Mouse (Mus musculus) macrophage (primary cell): ENCODE measurements around the gene Col26a1. TPM values are rescaled to one million over a fixed set of nuclear protein-coding genes. Genes with fewer than 3 reads are reported as not detected.

Source experiments
- H3K27ac ChIP-seq: fragments of 350-480 bp; formaldehyde crosslinking; 2 replicates; pipeline ENCODE4 v1.9.0; 2021
- H3K36me3 ChIP-seq: fragments of 350-480 bp; formaldehyde crosslinking; 2 replicates; pipeline ENCODE4 v1.9.0; 2021; ENCODE audit errors: inconsistent target
- H3K4me3 ChIP-seq: fragments of 350-480 bp; formaldehyde crosslinking; 2 replicates; pipeline ENCODE4 v1.9.0; 2021; ENCODE audit errors: inconsistent target
- H3K79me2 ChIP-seq: fragments of 350-480 bp; formaldehyde crosslinking; 2 replicates; pipeline ENCODE4 v1.9.0; 2021; ENCODE audit errors: inconsistent target
- WGBS: methylation state at CpG from one replicate; pipeline ENCODE4 v1.1.7; 2026; ENCODE audit warnings: inconsistent platforms; ENCODE audit not compliant: missing documents; 5-methylcytosine and 5-hydroxymethylcytosine counted together
- polyA plus RNA-seq: library from polyadenylated mRNA; stranded (reverse); fragments of 250-400 nt; gene quantifications from 3 replicates; pipeline ENCODE4 v1.2.4, GENCODE M21; 2018; ENCODE audit warnings: inconsistent platforms

Gene Col26a1
- polyA plus RNA-seq, 1 experiment from 2014 or later: not detected

GRCm38 (mm10) chr5:136861191-136861940, 21.6 kb downstream of the Col26a1 start:
- no peaks in the 10 kb centered on the region for H3K79me2 ChIP-seq
- no peaks in the 10 kb centered on the region for H3K36me3 ChIP-seq
- WGBS: 94% methylated on average over 19 of the region's 20 CpGs

GRCm38 (mm10) chr5:136850716-136851115, 32.3 kb downstream of the Col26a1 start:
- no peaks in the 10 kb centered on the region for H3K79me2 ChIP-seq
- no peak overlapping the region for H3K27ac ChIP-seq
- no peaks in the 10 kb centered on the region for H3K36me3 ChIP-seq
- H3K4me3 ChIP-seq: no peak overlapping the region
- 94% methylated on average over 6 of the region's 6 CpGs for WGBS

More at GRCm38 (mm10) chr5:136861191-136861940, 21.6 kb downstream of the Col26a1 start:
- H3K27ac ChIP-seq: no peak overlapping the region
- no peak overlapping the region for H3K4me3 ChIP-seq

- Histone ChIP-seq H3K4me3 (no peak overlapping the region), H3K27ac (no peak overlapping the region), H3K36me3 (no peaks in the 10 kb centered on the region), H3K79me2 (no peaks in the 10 kb centered on the region)
- 89% methylated on average over 19 of the region's 19 CpGs for WGBS
These were observed 36.4 kb downstream of the Col26a1 start for GRCm38 (mm10) chr5:136846385-136847264.

- H3K4me3 ChIP-seq: no peak overlapping the region
- no peaks in the 10 kb centered on the region for H3K36me3 ChIP-seq
- H3K79me2 ChIP-seq: no peaks in the 10 kb centered on the region
- 51% methylated on average over 5 of the region's 5 CpGs for WGBS
- no peak overlapping the region for H3K27ac ChIP-seq
These were observed 39.1 kb downstream of the Col26a1 start for GRCm38 (mm10) chr5:136843930-136844329.

- Histone ChIP-seq H3K79me2 (no peaks in the 10 kb centered on the region), H3K27ac (no peak overlapping the region), H3K4me3 (no peak overlapping the region), H3K36me3 (no peaks in the 10 kb centered on the region)
- 21% methylated on average over 8 of the region's 8 CpGs for WGBS
These were observed 43.0 kb downstream of the Col26a1 start for GRCm38 (mm10) chr5:136840036-136840435.

GRCm38 (mm10) chr5:136833053-136833452, 50.0 kb downstream of the Col26a1 start:
- no peak overlapping the region for H3K4me3 ChIP-seq
- no peak overlapping the region for H3K27ac ChIP-seq
- H3K36me3 ChIP-seq: no peaks in the 10 kb centered on the region
- WGBS: 97% methylated on average over 3 of the region's 3 CpGs
- no peaks in the 10 kb centered on the region for H3K79me2 ChIP-seq

GRCm38 (mm10) chr5:136830156-136830555, 52.9 kb downstream of the Col26a1 start:
- H3K79me2 ChIP-seq: no peaks in the 10 kb centered on the region
- WGBS: 89% methylated on average over 3 of the region's 3 CpGs
- H3K27ac ChIP-seq: no peak overlapping the region
- H3K36me3 ChIP-seq: no peaks in the 10 kb centered on the region
- no peak overlapping the region for H3K4me3 ChIP-seq

- no peak overlapping the region for H3K27ac ChIP-seq
- no peaks in the 10 kb centered on the region for H3K36me3 ChIP-seq
- 97% methylated on average over 8 of the region's 8 CpGs for WGBS
- H3K79me2 ChIP-seq: no peaks in the 10 kb centered on the region
- no peak overlapping the region for H3K4me3 ChIP-seq
These were observed 61.0 kb downstream of the Col26a1 start for GRCm38 (mm10) chr5:136821971-136822370.

- no peak overlapping the region for H3K27ac ChIP-seq
- H3K79me2 ChIP-seq: no peaks in the 10 kb centered on the region
- WGBS: 93% methylated on average over 2 of the region's 2 CpGs
These were observed 62.1 kb downstream of the Col26a1 start for GRCm38 (mm10) chr5:136820911-136821310.

GRCm38 (mm10) chr5:136819686-136820085, 63.3 kb downstream of the Col26a1 start:
- H3K4me3 ChIP-seq: no peak overlapping the region
- WGBS: 83% methylated on average over 11 of the region's 11 CpGs

More at GRCm38 (mm10) chr5:136820911-136821310, 62.1 kb downstream of the Col26a1 start:
- H3K36me3 ChIP-seq: no peaks in the 10 kb centered on the region
- H3K4me3 ChIP-seq: no peak overlapping the region

GRCm38 (mm10) chr5:136810539-136811374, 72.3 kb downstream of the Col26a1 start:
- Histone ChIP-seq H3K79me2 (no peaks in the 10 kb centered on the region), H3K4me3 (no peak overlapping the region), H3K27ac (no peak overlapping the region), H3K36me3 (no peaks in the 10 kb centered on the region)
- 83% methylated on average over 30 of the region's 30 CpGs for WGBS

More at GRCm38 (mm10) chr5:136819686-136820085, 63.3 kb downstream of the Col26a1 start:
- Histone ChIP-seq H3K79me2 (no peaks in the 10 kb centered on the region), H3K36me3 (no peaks in the 10 kb centered on the region), H3K27ac (no peak overlapping the region)

- H3K79me2 ChIP-seq: no peaks in the 10 kb centered on the region
- no peak overlapping the region for H3K27ac ChIP-seq
- H3K4me3 ChIP-seq: no peak overlapping the region
- H3K36me3 ChIP-seq: no peaks in the 10 kb centered on the region
- WGBS: 84% methylated on average over 16 of the region's 16 CpGs
These were observed 76.5 kb downstream of the Col26a1 start for GRCm38 (mm10) chr5:136806379-136807056.

GRCm38 (mm10) chr5:136805019-136805418, 78.0 kb downstream of the Col26a1 start:
- Histone ChIP-seq H3K4me3 (no peak overlapping the region), H3K36me3 (no peaks in the 10 kb centered on the region), H3K79me2 (no peaks in the 10 kb centered on the region), H3K27ac (no peak overlapping the region)
- 83% methylated on average over 6 of the region's 6 CpGs for WGBS

- WGBS: 63% methylated on average over 1 of the region's 1 CpGs
- H3K4me3 ChIP-seq: no peak overlapping the region
These were observed 78.8 kb downstream of the Col26a1 start for GRCm38 (mm10) chr5:136804246-136804645.

More at GRCm38 (mm10) chr5:136804246-136804645, 78.8 kb downstream of the Col26a1 start:
- Histone ChIP-seq H3K36me3 (no peaks in the 10 kb centered on the region), H3K27ac (no peak overlapping the region), H3K79me2 (no peaks in the 10 kb centered on the region)
